Mouse (Mus musculus) mature B cell (primary cell): Measurements from ENCODE around the gene Pbx1.

Source experiments
- in situ Hi-C: fragments of 300-500 bp; cut with MboI; formaldehyde crosslinking; loops from 2 replicates; pipeline ENCODE4 v1.14.3; 2019

The Pbx1 gene

DNA sequence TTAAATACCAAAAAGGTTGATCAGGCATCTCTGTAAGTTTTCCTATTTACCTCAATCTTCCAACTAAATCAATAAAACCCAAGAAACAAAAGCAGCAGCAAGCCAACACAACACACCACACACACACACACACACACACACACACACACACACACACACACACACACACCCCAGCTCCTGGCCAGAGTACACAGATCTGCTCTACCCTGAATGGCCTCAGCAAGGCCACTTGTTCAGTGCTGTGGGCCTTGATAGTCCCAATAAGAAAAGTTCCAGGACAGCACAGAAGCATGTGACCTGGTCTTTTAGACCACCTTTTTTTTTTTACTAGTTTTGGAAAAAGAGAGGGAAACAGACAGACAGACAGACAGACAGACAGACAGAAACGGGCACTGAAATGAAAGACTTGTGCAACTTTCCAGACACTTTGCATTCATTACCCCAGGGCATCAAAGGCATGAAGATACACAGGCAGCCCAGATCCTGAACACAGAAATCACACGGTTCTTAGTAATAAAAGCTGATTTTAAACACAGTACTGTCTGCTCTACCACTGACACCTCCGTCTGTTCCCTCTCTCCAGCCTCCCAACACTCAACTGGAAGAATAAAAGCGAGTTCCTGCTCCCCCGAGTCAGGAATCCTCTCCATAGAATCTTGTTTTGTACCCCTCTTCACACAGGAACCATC lies 6.9 kb downstream of the Pbx1 start:
- in situ Hi-C loops = no loop called here

DNA sequence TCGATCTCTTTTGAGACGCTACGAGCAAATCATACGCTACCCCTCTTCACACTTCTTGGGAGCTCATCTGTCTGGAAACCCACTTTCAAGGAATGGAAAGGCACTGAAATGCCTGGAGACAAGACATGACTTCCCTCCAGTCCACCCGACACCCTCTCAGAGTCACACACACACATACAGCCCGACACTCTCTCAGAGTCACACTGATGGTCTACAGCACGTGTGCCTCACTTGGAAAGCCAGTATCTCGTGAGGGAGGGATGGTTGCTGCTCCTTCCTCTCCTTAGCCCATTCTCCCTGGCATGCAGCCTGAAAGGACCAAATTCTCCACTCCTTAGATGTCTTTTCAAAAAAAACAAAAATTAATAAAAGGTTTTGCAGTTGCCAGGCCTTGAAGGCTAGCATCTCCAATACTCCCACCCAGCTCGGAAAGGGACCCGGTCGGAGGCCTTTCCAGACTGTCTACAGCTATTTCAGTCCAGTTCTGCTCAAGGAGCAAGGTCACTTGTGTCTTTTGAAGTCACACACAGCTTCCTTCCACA lies 8.6 kb downstream of the Pbx1 start:
- in situ Hi-C loops = no loop called here

DNA sequence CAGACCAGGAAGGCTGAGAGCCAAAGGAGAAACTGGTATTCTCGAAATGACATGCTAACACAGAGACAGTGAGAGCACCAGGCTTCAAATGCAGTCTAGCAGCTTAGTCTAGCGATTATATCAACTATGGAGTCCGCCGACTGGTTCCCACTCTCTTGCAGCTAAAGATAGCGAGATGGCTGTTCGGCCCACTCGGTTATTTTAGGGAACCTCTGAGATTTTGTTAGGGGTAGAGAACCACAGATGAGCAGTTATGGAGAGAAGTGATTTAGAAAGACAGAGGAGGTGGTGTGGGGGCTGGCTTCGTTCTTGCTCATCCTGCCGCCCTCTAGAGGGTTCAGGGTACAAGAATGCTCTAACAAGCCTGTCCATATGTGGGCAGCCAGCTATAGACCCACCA lies 13.2 kb downstream of the Pbx1 start:
- in situ Hi-C loops = no loop called here

DNA sequence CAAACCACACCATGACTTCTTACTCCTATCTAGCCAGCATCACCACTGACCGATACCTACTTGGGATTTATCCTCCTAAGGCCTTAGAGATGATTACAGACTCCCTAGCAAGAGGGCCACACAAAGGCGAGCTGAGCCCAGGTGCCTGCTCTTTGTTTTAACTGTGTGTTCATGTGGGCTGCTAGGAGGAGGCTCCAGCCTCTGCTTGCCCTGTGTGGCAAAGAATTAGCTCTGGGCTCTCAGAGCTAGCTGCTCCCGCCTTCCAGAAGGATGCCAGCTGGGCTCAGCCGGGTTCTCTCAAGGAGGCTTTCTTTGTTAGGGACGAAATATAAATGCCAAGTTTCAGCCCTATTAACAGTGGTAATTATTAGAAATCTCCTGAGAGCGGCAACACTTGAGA lies 14.4 kb downstream of the Pbx1 start:
- in situ Hi-C loops = no loop called here

DNA sequence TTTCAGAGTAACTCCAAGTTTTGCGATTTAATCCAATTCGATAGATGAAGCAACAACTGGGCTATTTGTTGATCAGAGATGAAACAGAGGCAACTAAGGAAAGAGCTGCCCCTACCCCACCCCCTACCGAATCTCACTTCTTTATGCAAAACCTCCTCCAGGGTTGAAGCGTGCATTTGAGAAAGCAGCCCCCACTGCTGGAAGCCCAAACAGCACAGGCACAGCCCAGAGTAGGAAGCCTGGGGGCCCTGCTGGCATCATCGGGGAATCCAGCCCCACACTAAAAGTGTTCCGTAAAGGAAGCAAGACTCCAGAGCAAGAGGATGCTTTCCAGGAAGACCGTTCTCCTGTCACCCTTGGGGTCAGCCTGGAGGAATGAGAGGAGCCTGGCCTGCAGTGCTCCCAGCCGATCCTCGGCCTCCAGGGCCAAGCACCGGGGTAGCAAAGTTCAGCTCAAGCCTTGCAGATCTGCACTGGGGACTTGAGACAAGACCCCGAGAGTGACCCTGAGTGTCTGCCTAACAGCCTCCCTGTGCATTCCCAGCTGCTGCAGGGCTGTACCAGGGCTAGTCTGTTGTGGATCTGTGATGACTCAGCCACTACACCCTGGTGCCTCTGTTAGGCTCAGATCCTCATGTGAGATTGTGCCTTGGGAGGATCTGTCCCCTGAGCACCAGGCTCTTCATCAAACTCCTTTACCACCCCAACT lies 15.2 kb downstream of the Pbx1 start:
- in situ Hi-C loops = no loop called here

DNA sequence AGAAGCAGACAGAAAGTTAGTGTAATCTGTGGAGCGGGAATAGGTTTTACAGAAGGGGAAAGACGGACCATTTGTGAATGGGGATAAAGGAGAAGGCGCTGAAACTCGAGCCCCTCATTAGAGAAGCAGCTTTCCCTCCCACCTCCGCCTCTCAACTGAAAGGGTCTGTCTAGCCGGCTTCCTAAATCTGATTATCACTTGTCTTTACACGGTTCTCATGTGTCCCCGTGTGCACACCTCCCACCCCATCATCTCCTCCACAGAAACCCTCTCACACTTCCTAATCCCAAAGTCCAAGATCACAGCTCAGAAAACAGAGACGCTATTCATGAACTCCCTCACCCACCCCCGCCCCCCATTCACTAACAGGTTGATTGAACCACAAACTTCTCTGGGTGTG lies 21.5 kb downstream of the Pbx1 start:
- in situ Hi-C loops = no loop called here

DNA sequence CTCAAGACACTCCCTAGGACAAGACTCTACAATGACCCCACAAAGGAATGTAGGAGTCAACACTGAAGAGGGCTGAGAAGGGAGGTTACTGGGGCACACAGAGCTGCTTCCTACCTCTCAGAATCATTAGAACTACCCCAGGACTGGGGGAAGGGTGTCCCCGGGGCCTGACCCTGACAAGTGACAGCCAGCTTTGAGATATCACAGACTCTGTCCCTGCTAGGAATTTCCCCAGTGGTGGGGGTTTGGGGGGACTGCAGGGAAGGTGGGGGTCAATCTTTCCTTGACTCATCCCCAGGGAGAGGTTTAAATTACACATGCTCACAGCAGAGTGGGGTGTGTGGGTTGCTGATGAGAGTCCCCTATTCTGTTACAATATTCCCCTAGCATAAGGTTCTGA lies 22.0 kb downstream of the Pbx1 start:
- in situ Hi-C loops = no loop called here

DNA sequence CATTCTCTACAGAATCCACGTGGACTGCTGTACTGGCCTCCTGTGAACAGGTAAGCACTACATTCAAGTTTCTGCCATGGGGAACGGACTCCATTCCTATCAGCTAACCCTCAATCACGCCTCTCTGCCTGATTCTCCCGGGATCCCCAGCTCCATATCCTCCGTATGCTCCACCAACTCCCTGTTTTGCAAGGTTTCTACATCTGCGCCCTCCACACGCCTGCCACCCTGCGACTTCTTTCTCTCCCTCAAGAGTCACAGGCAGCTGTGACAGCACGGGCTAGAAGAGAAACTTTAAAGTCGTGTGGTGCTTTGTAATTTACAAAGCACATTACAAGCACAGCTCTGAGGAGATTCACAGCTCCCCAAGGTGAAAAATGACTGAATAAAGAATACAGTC lies 23.3 kb downstream of the Pbx1 start:
- in situ Hi-C loops = no loop called here

DNA sequence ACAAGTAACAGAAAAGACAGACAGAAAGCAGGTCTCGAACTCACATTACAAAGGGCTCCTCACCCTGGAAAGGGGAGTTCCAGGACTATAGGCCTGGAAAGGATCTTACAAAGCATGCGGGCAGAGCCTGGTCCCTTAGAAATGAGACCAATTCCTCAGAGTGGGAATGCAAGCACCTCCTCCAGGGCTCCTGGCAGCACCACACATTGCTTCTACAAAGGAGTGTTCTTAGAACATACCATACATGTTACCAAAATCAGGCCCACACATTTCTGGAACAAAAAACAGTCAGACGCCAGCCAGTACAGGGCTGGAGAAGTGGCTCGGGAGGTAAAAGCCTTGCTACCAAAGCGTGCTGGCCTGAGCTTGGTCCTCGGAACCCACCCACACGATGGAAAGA lies 24.1 kb downstream of the Pbx1 start:
- in situ Hi-C loops = no loop called here

DNA sequence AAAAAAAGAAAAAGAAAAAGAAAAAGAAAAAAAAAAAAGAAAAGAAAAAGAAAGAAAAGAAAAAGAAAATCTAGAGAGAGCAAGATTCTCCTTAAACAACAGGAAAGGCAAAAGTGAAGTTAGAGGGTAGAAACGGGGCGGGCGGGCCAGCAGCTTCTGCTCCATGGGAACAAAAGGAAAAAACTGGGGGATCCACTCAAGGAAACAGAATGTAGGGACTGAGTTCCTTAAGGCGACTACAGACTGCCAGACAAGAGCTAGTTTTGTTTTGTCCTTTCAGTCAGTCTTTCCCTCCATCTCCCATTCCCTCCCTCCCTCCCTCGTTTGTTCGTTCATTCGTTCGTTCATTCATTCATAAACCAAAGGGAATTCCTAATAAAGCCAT lies 25.8 kb downstream of the Pbx1 start:
- in situ Hi-C loops = no loop called here

DNA sequence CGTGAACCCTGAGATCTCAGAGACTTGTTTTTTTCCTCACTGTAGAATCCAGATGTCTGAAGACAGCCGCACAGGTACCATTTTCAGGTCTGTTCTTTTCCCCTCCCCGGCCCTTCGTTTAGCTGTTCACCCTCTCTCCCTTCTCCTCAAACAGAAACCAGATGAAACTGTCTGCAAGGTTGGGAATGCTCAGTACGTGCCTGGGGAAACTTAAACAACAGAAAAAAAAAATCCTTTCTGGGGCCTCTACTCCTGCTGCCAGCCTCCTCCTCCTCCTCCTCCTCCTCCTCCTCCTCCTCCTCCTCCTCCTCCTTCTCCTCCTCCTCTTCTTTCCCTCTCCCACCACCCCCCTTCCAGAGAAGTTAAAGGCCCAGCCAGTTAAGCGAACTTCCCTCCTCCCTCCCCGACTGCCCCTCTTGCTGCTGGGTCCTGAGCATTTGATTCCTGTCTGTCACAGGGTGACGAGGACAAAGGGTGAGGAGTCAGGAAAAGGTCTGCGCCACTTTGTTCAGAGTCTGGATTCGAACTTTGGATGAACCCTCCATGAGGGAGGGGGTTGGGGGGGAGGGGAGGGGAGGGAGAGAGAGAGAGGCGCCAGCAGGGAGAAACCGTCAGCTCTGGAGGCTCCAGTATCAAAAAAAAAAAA lies 26.3 kb downstream of the Pbx1 start:
- in situ Hi-C loops = no loop called here

DNA sequence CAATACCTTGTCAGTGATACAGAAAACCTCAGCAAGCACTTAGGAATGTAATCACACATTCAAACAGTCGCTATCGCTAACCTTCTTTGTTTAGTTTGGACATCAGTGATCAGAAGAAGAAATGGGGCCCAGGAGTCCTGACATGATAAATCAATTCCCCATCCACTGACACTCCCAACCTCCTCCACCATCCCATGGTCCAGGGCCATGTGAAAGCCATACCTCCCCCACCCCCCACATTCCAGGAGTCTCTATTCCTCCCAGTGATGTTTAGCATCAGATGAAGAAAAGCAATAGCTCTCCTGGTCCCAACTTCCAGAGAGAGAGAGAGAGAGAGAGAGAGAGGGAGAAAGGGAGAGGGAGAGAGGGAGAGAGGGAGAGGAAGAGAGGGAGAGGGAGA lies 28.5 kb downstream of the Pbx1 start:
- in situ Hi-C loops = no loop called here

DNA sequence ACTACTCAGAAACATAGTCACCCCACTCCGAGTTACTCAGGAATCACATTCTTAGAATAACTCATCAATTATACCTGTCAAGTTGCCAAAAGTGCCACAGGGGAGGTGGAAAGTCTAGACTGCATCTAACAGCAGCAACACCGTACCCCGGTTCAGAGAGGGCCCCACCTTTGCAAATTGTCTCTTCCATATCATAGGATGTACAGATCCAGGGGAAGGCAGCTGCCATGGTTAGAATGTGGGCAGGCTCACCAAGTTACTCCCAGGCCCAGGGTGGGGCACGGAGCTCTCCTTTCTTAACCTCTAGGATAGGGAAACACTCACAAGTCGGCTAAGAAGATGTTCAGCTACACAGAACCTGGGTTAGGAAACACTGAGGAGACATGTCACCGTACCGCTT lies 29.4 kb downstream of the Pbx1 start:
- in situ Hi-C loops = no loop called here

DNA sequence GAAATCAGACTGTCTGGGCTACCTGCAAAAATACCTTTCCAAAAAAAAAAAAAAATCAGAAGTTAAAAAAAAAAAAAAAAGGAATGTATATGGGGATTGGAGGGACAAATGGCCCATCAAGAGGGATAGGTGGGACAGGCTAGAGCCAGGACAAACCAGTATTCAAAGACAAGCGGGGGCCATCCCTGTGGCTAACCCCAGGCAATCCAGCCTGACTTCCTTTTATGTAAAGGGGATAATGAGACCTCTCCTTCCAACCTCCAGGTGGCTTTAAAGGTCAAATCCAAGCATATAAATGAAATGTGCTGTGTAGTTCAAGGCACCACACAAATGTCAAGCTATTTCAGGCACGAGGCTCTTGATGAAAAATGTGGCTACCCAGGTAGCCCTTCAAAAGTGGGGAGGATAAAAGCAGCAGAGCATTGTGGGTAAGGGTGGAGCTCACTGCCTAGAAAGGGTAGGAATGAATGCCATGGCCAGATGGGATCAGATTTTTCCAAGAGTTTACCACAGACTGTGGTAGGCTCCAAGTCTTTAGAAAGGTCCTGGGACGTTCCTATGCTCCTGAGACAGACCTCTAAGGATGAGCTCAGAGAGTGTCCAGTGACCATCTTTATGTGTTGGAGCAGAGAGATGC lies 36.4 kb downstream of the Pbx1 start:
- in situ Hi-C loops = no loop called here

DNA sequence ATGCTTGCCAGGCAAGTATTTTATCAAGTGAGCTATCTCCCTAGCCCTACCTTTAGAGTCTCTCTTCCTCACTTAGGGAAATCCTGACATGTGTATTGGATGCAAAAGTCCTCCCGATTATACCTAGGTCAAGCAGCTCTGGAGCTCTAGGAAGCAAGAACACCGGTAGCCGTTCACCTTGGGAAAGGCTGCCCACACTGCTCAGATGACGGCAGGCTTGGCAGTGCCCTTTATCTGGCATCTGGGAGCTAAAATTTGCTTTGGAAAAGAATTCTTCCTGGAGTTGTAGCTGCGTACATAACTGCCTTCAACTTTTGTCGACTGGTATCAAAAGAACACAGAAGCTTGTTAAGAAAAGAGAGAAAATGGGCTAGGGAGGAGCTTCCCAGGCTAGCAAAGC lies 37.5 kb downstream of the Pbx1 start:
- in situ Hi-C loops = no loop called here

DNA sequence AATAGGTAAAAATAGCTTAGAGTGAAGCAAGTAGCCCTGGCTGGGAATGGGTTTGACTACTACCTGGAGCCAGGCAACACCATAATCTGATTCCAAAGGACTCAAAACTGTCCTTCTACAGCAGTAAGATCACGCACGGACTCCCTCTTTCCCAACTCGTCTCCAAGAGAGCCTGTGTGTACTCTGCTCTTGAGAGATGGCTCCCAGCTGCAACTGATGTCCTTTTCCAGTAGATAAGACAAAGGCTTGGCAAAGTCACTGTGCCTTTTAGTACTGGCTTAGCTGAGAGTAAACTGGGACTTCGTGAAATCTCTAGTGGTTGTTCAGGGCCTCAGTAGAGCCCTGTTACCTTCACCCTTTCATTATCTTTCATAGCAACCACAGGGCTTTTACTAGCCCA lies 38.6 kb downstream of the Pbx1 start:
- in situ Hi-C loops = no loop called here

DNA sequence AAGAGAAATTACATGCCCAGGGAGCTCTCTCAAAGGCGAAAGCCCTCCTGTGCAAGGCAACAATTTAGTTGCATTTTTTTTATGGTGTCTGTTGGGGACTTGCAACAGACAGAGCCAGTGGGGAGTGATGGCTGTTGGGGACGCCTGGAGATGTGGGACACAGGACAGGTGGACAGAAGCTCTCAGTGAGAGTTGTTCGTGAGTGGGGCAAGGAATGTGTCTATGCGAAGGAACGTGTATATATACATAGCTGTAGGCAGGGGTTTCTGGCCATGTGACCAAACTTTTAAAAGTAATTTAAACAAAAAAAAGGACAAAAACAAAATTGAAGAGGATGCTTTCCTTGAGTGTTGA lies 39.6 kb downstream of the Pbx1 start:
- in situ Hi-C loops = no loop called here

DNA sequence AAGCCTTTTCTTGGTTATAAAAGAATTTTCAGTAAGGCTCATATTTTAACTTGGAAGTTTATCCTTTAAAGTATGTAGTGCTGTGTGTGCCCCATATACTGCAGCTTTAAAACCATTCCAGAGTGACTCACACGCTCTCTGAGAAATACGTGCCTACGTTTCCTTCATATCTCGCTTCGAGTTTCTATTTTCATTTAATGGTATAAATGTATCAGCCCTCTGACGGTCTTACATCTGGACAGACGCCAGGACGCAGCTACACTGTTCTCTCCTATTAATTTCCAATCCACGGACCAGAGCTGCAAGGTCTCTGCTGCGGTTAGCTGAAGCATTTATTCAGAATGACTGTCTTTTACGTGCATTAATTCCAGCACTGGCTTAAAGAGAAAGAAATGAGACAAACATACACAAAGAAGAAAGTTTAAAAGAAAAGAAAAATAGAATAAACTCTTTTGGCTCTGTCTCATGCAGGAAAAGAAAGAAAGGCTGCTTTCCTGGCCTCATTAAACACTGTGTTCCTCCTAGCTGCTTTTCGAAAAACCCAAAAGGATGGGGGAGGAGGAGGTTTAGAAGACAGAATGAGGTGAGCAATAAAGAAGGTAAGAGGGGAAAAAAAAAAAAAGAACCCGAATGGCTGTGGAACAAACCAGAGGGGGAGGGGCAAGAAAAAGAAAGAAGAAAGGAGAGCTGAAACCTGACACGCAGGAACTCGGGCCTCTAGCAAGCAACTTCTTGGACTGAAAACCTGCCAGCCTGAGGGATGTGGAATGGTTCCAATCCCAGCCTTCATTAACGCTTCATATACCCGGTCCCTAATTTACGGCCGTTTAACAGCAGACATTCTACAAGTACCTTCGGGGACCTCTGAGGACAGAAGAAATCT lies 40.2 kb downstream of the Pbx1 start:
- in situ Hi-C loops = no loop called here

DNA sequence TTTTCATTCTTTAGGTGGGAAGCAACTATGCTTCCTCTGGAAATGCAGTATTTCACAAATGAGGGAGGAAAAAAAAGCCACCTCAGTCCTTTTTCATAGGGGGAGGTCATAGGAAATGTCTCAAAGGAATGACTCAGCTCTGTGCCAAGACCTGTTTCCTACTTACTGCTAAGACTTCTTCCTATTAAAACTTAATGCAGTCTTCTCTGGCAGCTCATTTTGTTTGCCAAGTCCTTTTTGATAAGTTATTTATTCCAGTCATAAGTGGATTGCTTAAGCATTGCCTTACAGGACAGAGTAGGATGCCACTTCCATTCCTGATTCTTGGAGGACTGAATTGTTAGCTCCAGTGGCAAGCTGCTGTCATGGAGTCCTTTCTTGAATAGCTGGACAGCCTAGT lies 41.3 kb downstream of the Pbx1 start:
- in situ Hi-C loops = no loop called here

DNA sequence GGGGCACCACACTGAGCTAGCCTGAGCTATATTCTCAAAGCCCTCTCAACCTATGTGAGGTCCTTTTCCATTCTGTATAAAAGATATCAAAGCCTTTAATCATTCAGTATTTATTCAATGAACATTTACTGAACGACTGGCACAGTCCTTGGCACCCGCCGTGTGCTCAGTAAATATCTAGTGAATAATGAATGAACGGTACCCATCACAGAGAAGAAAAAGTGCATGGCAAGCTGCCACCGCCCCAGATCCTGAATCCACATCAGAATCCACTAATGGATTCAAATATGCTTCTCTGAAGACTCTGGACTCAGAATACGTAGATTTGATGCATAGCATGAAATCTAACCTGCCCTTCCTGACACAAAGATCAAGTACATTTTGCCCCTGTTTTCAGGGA lies 45.9 kb downstream of the Pbx1 start:
- in situ Hi-C loops = no loop called here

DNA sequence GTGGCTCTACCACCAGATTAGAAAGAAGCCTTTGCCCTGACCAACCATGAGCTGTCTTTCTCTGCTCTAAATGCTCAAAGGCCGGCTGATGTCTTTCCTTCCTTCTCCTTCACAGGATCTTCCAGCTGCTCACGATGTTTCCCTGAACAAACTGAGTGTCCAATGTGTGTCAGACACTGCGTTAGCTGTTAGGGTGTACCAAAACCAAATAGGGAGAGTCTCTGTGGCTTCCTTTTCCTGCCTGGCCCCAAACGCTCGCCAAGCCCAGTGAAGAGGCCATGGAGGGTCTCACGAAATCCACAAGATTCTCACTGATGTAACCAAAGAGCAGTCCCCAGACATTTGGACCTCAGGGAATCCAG lies 47.5 kb downstream of the Pbx1 start:
- in situ Hi-C loops = no loop called here
